Mouse (Mus musculus) lung, adult 2 months (tissue): ENCODE results near the gene Retreg2.

Source experiments
- CTCF ChIP-seq: fragments of 200-500 bp; IDR thresholded peaks from 2 replicates; pipeline ENCODE4 v1.5.1; 2011; ENCODE audit warnings: mild to moderate bottlenecking, low read length, control low read depth; ENCODE audit not compliant: insufficient read depth
- POLR2A ChIP-seq: fragments of 200-500 bp; IDR thresholded peaks from 2 replicates; pipeline ENCODE4 v1.6.1; 2011; ENCODE audit warnings: low read depth, mild to moderate bottlenecking, control low read depth, low read length, borderline replicate concordance; ENCODE audit errors: extremely low read depth

- no peak for TF ChIP-seq POLR2A
- no peak for TF ChIP-seq CTCF
Observed at GRCm38 (mm10) chr1:75191258-75191621, 48.7 kb downstream of the Retreg2 start.
